Mouse (Mus musculus) lung, adult 2 months (tissue): ENCODE measurements around the gene Gm3409.
"Not testable (repeated sequence)": the region's sequence is repeated elsewhere in the genome, so short reads cannot be mapped to it uniquely, and the experiment has no call there.

ENCODE experiments used
- CTCF ChIP-seq: fragments of 200-500 bp; IDR thresholded peaks from 2 replicates; pipeline ENCODE4 v1.5.1; 2011; ENCODE audit warnings: mild to moderate bottlenecking, low read length, control low read depth; ENCODE audit not compliant: insufficient read depth
- POLR2A ChIP-seq: fragments of 200-500 bp; IDR thresholded peaks from 2 replicates; pipeline ENCODE4 v1.6.1; 2011; ENCODE audit warnings: low read depth, mild to moderate bottlenecking, control low read depth, low read length, borderline replicate concordance; ENCODE audit errors: extremely low read depth

- TF ChIP-seq CTCF, POLR2A: not testable (repeated sequence)
These were observed 35.3 kb upstream of the Gm3409 start, which contains the start of gene 4930449I24Rik for GRCm38 (mm10) chr5:146502099-146502498.
